Mouse (Mus musculus) lung, postnatal 0 days (tissue): ENCODE data around the gene Cib4. TPM values are rescaled to one million over a fixed set of nuclear protein-coding genes. Genes with fewer than 3 reads are reported as not detected.
A peak's percentile ranks its signal among the peaks of the same experiment; 100 is the strongest.

Experiments used
- ATAC-seq: fragments of 200-750 bp; cut with Nextera tagmentation; 2 replicates; pipeline ENCODE4 v1.8.0; 2017; ENCODE audit warnings: moderate library complexity
- DNase-seq: peaks from one replicate; pipeline ENCODE4 v3.0.0-alpha.2; 2016; ENCODE audit warnings: low spot score
- H3K27ac ChIP-seq: fragments of 300-500 bp; sonication (generic); 2 replicates; pipeline ENCODE4 v1.5.1; 2014; ENCODE audit warnings: antibody characterized with exemption, mild to moderate bottlenecking, low read length, mixed read lengths
- H3K27me3 ChIP-seq: fragments of 300-500 bp; sonication (generic); replicated peaks from 2 replicates; pipeline ENCODE4 v1.6.1; 2014; ENCODE audit warnings: low read length, mixed read lengths; ENCODE audit not compliant: insufficient read depth
- H3K36me3 ChIP-seq: fragments of 300-500 bp; sonication (generic); 2 replicates; pipeline ENCODE4 v1.6.1; 2014; ENCODE audit warnings: low read length, mixed read lengths; ENCODE audit not compliant: insufficient read depth
- H3K4me1 ChIP-seq: fragments of 300-500 bp; sonication (generic); 2 replicates; pipeline ENCODE4 v1.6.1; 2014; ENCODE audit warnings: antibody characterized with exemption, low read depth, low read length, mixed read lengths; ENCODE audit not compliant: insufficient read depth
- H3K4me2 ChIP-seq: fragments of 300-500 bp; sonication (generic); replicated peaks from 2 replicates; pipeline ENCODE4 v1.6.1; 2014; ENCODE audit warnings: low read depth, mild to moderate bottlenecking, low read length, moderate library complexity, mixed read lengths
- H3K4me3 ChIP-seq: fragments of 300-500 bp; sonication (generic); 2 replicates; pipeline ENCODE4 v1.5.1; 2014; ENCODE audit warnings: low read depth, low read length
- H3K9ac ChIP-seq: fragments of 300-500 bp; sonication (generic); replicated peaks from 2 replicates; pipeline ENCODE4 v1.6.1; 2014; ENCODE audit warnings: low read depth, mild to moderate bottlenecking
- H3K9me3 ChIP-seq: fragments of 300-500 bp; sonication (generic); 2 replicates; pipeline ENCODE4 v1.6.1; 2016; ENCODE audit warnings: low read length, mixed read lengths
- CTCF ChIP-seq: IDR thresholded peaks from 2 replicates; pipeline ENCODE4 v1.5.1; 2016; ENCODE audit warnings: antibody characterized with exemption, mild to moderate bottlenecking
- EP300 ChIP-seq: IDR thresholded peaks from 2 replicates; pipeline ENCODE4 v1.6.1; 2016; ENCODE audit warnings: antibody characterized with exemption, mild to moderate bottlenecking, control low read depth
- WGBS: fragments of 180-500 bp; shearing (Covaris S2); extraction: QIAGEN DNeasy Blood & Tissue Kit; methylation state at CpG from one replicate; pipeline ENCODE4 v1.1.7; 2014; 5-methylcytosine and 5-hydroxymethylcytosine counted together
- polyA plus RNA-seq: library from polyadenylated mRNA; unstranded; fragments of >200 nt; fragmentation: Nextera tagmentation; extraction: Ambion mirVana; gene quantifications from 2 replicates; pipeline ENCODE4 v1.2.1, GENCODE M21; 2015

The Cib4 gene
- polyA plus RNA-seq, 1 experiment from 2014 or later: 0.26 TPM

GRCm38 (mm10) chr5:30444327-30444895 lies 101.2 kb downstream of the Cib4 start:
- no peaks in the 10 kb centered on the region for H3K4me1 ChIP-seq
- no peak overlapping the region for H3K4me2 ChIP-seq
- H3K4me3 ChIP-seq: no peak overlapping the region
- TF ChIP-seq CTCF: no peak
- TF ChIP-seq EP300: no peak
- no peak for ATAC-seq
- WGBS: 85% methylated on average over 13 of the region's 13 CpGs
- H3K27ac ChIP-seq: no peak overlapping the region
- no peaks in the 10 kb centered on the region for H3K9me3 ChIP-seq
- H3K36me3 ChIP-seq: no peaks in the 10 kb centered on the region
- no peaks in the 10 kb centered on the region for H3K27me3 ChIP-seq
- no peak for DNase-seq
- H3K9ac ChIP-seq: no peak overlapping the region

DNA sequence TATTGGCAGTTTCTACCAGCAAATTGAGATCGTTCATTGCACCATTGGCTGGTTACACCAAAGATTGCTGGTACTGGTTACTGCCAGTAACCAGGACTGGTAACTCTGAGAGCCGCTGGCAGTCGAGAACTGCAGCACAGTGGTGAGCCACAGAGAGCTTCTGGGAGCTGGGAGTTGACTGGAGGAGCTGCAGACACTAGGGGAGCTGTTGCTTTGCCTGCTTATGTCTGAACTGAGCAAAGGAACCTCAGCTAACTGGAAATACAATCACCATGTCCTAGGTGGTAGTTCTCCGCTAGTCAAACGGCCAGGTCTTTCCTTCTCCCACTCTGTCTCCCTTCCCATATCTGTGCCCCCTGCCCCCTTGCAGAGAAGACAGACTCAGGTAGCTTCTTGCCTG lies 103.4 kb downstream of the Cib4 start:
- H3K9me3 ChIP-seq: no peaks in the 10 kb centered on the region
- no peak overlapping the region for H3K4me3 ChIP-seq
- ATAC-seq: no peak
- no peaks in the 10 kb centered on the region for H3K36me3 ChIP-seq
- no peaks in the 10 kb centered on the region for H3K27me3 ChIP-seq
- TF ChIP-seq CTCF: peak; percentile 59
- TF ChIP-seq EP300: no peak
- DNase-seq: no peak
- no peak overlapping the region for H3K4me2 ChIP-seq
- H3K27ac ChIP-seq: no peak overlapping the region
- WGBS: 72% methylated on average over 5 of the region's 5 CpGs
- H3K4me1 ChIP-seq: no peaks in the 10 kb centered on the region
- no peak overlapping the region for H3K9ac ChIP-seq

DNA sequence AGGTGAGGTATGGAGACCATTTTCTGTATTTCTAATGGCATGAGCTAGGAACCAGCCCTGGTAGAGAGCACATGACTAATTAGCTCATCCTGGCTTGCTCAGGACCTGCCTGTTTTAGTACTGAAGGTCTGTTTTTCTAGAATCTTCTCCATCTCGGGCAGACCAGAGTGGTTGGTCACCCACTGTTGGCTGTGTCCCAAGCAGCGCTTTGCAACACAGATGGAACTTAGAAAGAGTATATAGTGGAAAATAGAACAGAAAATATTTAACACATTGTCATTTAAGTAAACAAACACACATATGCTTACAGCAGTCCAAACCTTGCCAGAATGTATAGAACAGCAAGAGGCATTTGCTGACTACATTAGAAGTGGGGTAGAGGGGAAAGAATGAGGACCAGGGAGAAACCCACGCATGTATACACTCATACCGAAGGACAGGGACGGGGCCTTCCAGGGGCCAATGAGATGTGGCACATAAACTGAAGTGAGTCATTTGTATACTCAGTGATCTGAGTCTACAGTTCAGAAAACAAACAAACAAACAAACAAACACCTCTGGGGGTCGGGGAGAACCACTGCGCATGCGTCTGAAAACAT lies 105.2 kb downstream of the Cib4 start:
- Histone ChIP-seq H3K36me3 (no peaks in the 10 kb centered on the region), H3K9ac (no peak overlapping the region), H3K4me1 (no peaks in the 10 kb centered on the region), H3K27ac (no peak overlapping the region), H3K4me3 (no peak overlapping the region), H3K27me3 (no peaks in the 10 kb centered on the region), H3K9me3 (no peaks in the 10 kb centered on the region), H3K4me2 (no peak overlapping the region)
- 71% methylated on average over 8 of the region's 8 CpGs for WGBS
- TF ChIP-seq EP300: no peak
- TF ChIP-seq CTCF: no peak
- DNase-seq (no peak), ATAC-seq (no peak)

DNA sequence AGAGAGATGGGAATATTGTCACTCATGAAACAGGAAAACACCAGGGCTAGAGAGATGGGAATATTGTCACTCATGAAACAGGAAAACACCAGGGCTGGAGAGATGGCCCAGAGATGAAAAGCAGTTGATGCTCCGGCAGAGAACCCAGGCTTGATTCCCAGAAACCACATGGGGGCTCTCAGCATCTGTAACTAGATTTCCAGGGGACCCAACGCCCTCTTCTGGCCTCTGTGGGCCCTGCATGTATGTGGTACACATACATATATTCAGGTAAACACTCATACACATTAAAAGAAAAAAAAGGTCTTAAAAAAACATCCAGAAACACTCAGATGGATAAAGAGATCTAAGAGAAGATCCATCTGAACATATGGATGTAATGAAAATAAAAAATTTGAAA lies 106.7 kb downstream of the Cib4 start:
- H3K4me2 ChIP-seq: no peak overlapping the region
- ATAC-seq (no peak), DNase-seq (no peak)
- no peak overlapping the region for H3K9ac ChIP-seq
- no peaks in the 10 kb centered on the region for H3K36me3 ChIP-seq
- TF ChIP-seq CTCF: no peak
- TF ChIP-seq EP300: no peak
- no peaks in the 10 kb centered on the region for H3K27me3 ChIP-seq
- 25% methylated on average over 2 of the region's 2 CpGs for WGBS
- no peak overlapping the region for H3K27ac ChIP-seq
- H3K4me1 ChIP-seq: no peaks in the 10 kb centered on the region
- H3K9me3 ChIP-seq: no peaks in the 10 kb centered on the region
- H3K4me3 ChIP-seq: no peak overlapping the region

Other genes starting within 250 kb of the Cib4 start
- gene Otof, start 83.9 kb downstream of the Cib4 start, polyA plus RNA-seq: 0.10 and 0.12 TPM in 2 replicates
- gene 1700001C02Rik, start 79.8 kb downstream of the Cib4 start, polyA plus RNA-seq: 21.7 and 23.9 TPM in 2 replicates
- gene Kcnk3, start 42.3 kb upstream of the Cib4 start, polyA plus RNA-seq: 28.6 and 35.7 TPM in 2 replicates
- 30.1 and 34.5 TPM in 2 replicates for gene Slc35f6, start 102.1 kb upstream of the Cib4 start, polyA plus RNA-seq
- 24.4 and 25.5 TPM in 2 replicates for gene Cenpa, start 120.9 kb upstream of the Cib4 start, polyA plus RNA-seq
- 1.4 and 1.6 TPM in 2 replicates for gene Dpysl5, start 165.7 kb upstream of the Cib4 start, polyA plus RNA-seq